Mouse (Mus musculus) adrenal gland, postnatal 14 days (tissue): ENCODE data around the gene Nfkb1. TPM values are rescaled to one million over a fixed set of nuclear protein-coding genes. Genes with fewer than 3 reads are reported as not detected.

Experiments used
- DNase-seq: peaks from one replicate; pipeline ENCODE4 v3.0.0; 2021; ENCODE audit warnings: mixed read lengths
- total RNA-seq: library from RNA; stranded (reverse); gene quantifications from 2 replicates; pipeline ENCODE4 v1.2.3, GENCODE M21; 2021

Gene Nfkb1
- total RNA-seq, 1 experiment from 2014 or later, result 55.2 TPM

GRCm38 (mm10) chr3:135586060-135586459 is 105.3 kb downstream of the Nfkb1 start:
- no peak for DNase-seq

- DNase-seq, result no peak
Measured at GRCm38 (mm10) chr3:135585482-135585881, 105.9 kb downstream of the Nfkb1 start.

GRCm38 (mm10) chr3:135582246-135582645 is 109.1 kb downstream of the Nfkb1 start:
- no peak for DNase-seq

- DNase-seq, result peak; percentile 33
Measured at GRCm38 (mm10) chr3:135581606-135582117, 109.7 kb downstream of the Nfkb1 start.

GRCm38 (mm10) chr3:135580439-135581275 is 110.7 kb downstream of the Nfkb1 start:
- no peak for DNase-seq

GRCm38 (mm10) chr3:135579179-135579578 is 112.2 kb downstream of the Nfkb1 start:
- no peak for DNase-seq

GRCm38 (mm10) chr3:135578588-135579140 is 112.7 kb downstream of the Nfkb1 start:
- DNase-seq, result no peak

GRCm38 (mm10) chr3:135575126-135575525 is 116.2 kb downstream of the Nfkb1 start:
- peak; percentile 52 for DNase-seq

GRCm38 (mm10) chr3:135573051-135573450 is 118.3 kb downstream of the Nfkb1 start:
- no peak for DNase-seq

GRCm38 (mm10) chr3:135571540-135571939 is 119.8 kb downstream of the Nfkb1 start:
- no peak for DNase-seq

- no peak for DNase-seq
Measured at GRCm38 (mm10) chr3:135568633-135569032, 122.7 kb downstream of the Nfkb1 start.

- no peak for DNase-seq
Measured at GRCm38 (mm10) chr3:135567888-135568287, 123.5 kb downstream of the Nfkb1 start.

GRCm38 (mm10) chr3:135565306-135565705 is 126.0 kb downstream of the Nfkb1 start:
- DNase-seq, result no peak

- peak; percentile 61 for DNase-seq
Measured at GRCm38 (mm10) chr3:135564706-135565105, 126.6 kb downstream of the Nfkb1 start.

- no peak for DNase-seq
Measured at GRCm38 (mm10) chr3:135563163-135563689, 128.1 kb downstream of the Nfkb1 start.

GRCm38 (mm10) chr3:135562036-135562435 is 129.3 kb downstream of the Nfkb1 start:
- no peak for DNase-seq

- DNase-seq, result no peak
Measured at GRCm38 (mm10) chr3:135556851-135557662, 134.3 kb downstream of the Nfkb1 start.

GRCm38 (mm10) chr3:135556052-135556587 is 135.2 kb downstream of the Nfkb1 start:
- DNase-seq, result no peak

- no peak for DNase-seq
Measured at GRCm38 (mm10) chr3:135555192-135555591, 136.2 kb downstream of the Nfkb1 start.

- no peak for DNase-seq
Measured at GRCm38 (mm10) chr3:135552874-135553273, 138.5 kb downstream of the Nfkb1 start.

- DNase-seq, result no peak
Measured at GRCm38 (mm10) chr3:135547298-135547697, 144.0 kb downstream of the Nfkb1 start.
